Mouse (Mus musculus): ENCODE results near the gene Csn2. TPM values are rescaled to one million over a fixed set of nuclear protein-coding genes. Genes with fewer than 3 reads are reported as not detected.

Csn2 gene
- polyA plus RNA-seq (2012), result not detected in 2 replicates

DNA sequence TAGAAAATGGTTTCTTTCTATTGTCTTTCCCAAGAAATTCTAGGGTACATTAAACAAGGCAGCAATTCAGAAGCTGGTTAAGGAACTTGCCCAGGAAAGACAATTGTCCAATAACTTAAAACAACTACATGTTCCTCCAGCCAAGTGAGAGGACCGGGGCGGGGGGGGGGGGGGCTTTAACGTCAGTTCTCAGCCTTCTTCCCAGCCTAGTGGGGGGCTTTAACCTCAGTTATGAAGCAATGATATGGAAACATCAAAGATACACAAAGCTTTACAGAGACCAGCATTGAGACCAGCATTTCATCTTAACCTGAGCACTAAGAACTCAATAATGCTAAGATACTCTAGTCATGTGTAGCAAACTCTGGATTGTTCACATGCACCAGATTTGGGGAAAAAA lies at the start of gene Csn2:
TSS of gene Csn2 (minus strand) at position 101 of the 400 bp plus-strand sequence.

DNA sequence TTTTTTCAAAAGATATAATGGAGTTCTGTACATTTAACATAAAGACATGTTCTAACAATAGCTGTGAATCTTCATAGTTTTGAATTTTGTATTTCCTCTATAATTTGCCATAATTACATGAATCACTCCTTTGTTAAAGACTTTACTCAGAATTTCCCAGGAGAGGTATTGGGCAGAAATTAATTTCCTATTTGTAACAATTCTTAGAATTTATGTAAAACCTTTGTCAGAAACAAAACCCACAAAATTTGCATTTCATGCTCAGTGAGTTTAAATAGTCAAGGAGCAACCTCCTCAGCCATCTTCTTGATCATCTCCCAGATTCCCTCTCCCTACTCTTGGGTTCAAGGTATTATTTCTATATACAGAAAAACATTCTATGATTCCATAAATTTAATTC lies 33.5 kb downstream of the Csn2 start, which contains the start of gene Csn1s1:
TSS of gene Csn1s1 (plus strand) at position 301 of the 400 bp plus-strand sequence.

Other genes starting within 250 kb of the Csn2 start
- gene Ugt2a2, start 217.4 kb downstream of the Csn2 start, polyA plus RNA-seq (2012), result not detected in 2 replicates
- not detected in 2 replicates for gene Gm43638, start 212.8 kb downstream of the Csn2 start, polyA plus RNA-seq (2012)
- not detected in 2 replicates for gene Ugt2a1, start 208.8 kb downstream of the Csn2 start, polyA plus RNA-seq (2012)
- not detected in 2 replicates for gene Sult1b1, start 161.4 kb downstream of the Csn2 start, polyA plus RNA-seq (2012)
- gene Sult1d1, start 130.6 kb downstream of the Csn2 start, polyA plus RNA-seq (2012), result not detected in 2 replicates
- gene Sult1e1, start 108.0 kb downstream of the Csn2 start, polyA plus RNA-seq (2012), result not detected in 2 replicates
- gene Csn1s1, start 33.4 kb downstream of the Csn2 start, polyA plus RNA-seq (2012), result not detected in 2 replicates
- gene Csn1s2a, start 74.9 kb upstream of the Csn2 start, polyA plus RNA-seq (2012), result not detected in 2 replicates
- not detected in 2 replicates for gene Csn1s2b, start 108.5 kb upstream of the Csn2 start, polyA plus RNA-seq (2012)
- not detected in 2 replicates for gene Prr27, start 126.1 kb upstream of the Csn2 start, polyA plus RNA-seq (2012)
- gene Odam, start 185.4 kb upstream of the Csn2 start, polyA plus RNA-seq (2012), result not detected in 2 replicates
- gene Csn3, start 225.9 kb upstream of the Csn2 start, polyA plus RNA-seq (2012), result not detected in 2 replicates

Measured in megakaryocyte-erythroid progenitor cell, adult 5 weeks (primary cell).